Mouse (Mus musculus) lung, postnatal 0 days (tissue): ENCODE results near the gene Hnmt.
"Not testable (repeated sequence)": the region's sequence is repeated elsewhere in the genome, so short reads cannot be mapped to it uniquely, and the experiment has no call there.

Experiments
- CTCF ChIP-seq: IDR thresholded peaks from 2 replicates; pipeline ENCODE4 v1.5.1; 2016; ENCODE audit warnings: antibody characterized with exemption, mild to moderate bottlenecking
- EP300 ChIP-seq: IDR thresholded peaks from 2 replicates; pipeline ENCODE4 v1.6.1; 2016; ENCODE audit warnings: antibody characterized with exemption, mild to moderate bottlenecking, control low read depth

GRCm38 (mm10) chr2:23990034-23990573 lies 59.1 kb downstream of the Hnmt start:
- not testable (repeated sequence) for TF ChIP-seq CTCF, EP300
